Mouse (Mus musculus) colon, adult 2 months (tissue): ENCODE results near the gene Smim27. TPM values are rescaled to one million over a fixed set of nuclear protein-coding genes. Genes with fewer than 3 reads are reported as not detected.

Experiments
- polyA plus RNA-seq: library from polyadenylated mRNA; depleted of rRNA; stranded (reverse); fragments of >200 nt; gene quantifications from 2 replicates; pipeline ENCODE4 v1.2.3, GENCODE M21; 2012; rRNA removed

Smim27 gene
- 13.2 and 23.7 TPM in 2 replicates for polyA plus RNA-seq

GRCm38 (mm10) chr4:40269430-40270032 is at the start of gene Smim27, which contains the start of gene Topors:
Gene Smim27 (plus strand): TSS chr4:40269579.
Gene Topors (minus strand): TSS chr4:40269850.

GRCm38 (mm10) chr4:40239409-40240271 is 29.7 kb upstream of the Smim27 start, which contains the start of gene Ddx58:
Gene Ddx58 (minus strand): TSS chr4:40239828.

GRCm38 (mm10) chr4:40279276-40279900 is 10.0 kb downstream of the Smim27 start, which contains the start of gene Ndufb6:
Gene Ndufb6 (minus strand): TSS chr4:40279421.

Other genes with a start within 250 kb of the Smim27 start
- gene Aco1, start 126.5 kb upstream of the Smim27 start, polyA plus RNA-seq: 27.8 and 30.9 TPM in 2 replicates
- gene Ddx58, start 29.8 kb upstream of the Smim27 start, polyA plus RNA-seq: 5.1 and 5.2 TPM in 2 replicates
- gene Topors, start 271 bp downstream of the Smim27 start, polyA plus RNA-seq: 2.4 and 3.2 TPM in 2 replicates
- gene Ndufb6, start 9.8 kb downstream of the Smim27 start, polyA plus RNA-seq: 93.9 and 131 TPM in 2 replicates
- gene Tmem215, start 202.6 kb downstream of the Smim27 start, polyA plus RNA-seq: 0.05 TPM in 2 replicates